In the genomic region with DNA sequence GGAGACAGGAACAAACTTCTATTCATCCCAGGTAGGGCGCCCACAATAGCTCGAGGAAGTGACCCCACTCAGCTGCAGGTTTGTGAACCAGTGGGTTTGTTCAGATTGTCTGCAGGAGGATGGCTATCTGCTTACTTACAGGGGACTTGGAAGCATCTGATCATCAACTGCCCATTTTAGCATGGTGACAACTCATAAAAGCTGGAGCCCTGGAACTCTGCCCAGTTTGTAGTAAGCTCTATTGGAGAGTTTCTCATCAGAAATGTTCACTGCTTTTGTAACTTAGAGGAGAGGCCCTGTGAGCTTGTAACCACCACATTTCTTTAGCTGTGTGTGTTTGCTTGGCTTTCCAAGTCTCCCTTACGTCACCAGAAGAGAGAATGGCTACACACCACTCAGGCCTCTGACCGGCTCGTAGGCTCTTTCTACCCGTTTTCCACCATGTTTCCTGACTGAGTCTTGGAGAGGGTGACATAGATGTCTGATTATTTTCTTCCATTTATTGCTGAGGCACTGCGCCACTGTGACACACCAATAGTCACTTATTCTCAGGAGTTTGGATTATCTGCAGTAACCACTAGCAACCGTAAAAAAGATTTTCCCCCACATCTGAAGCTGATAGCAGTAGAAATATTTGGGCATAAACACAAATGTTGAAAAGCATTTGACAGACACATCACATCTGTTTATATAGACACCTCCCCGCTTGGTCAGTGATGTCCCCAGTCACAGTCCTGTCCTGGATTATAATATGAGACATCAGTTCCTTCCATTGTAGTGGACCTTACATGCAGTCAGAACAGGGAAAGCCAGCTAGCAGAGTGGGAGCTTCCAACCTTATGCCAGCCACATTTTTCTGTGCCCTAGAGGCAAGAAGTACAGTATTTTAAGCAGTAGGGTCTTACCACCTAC, we compare ENCODE assay signal across 13 mouse cellular contexts. TPM values are rescaled to one million over a fixed set of nuclear protein-coding genes. Genes with fewer than 3 reads are reported as not detected.
DNase-seq lines count a peak whose midpoint lies in the region; ATAC-seq and TF ChIP-seq lines count a peak whose summit lies in the region.
"Had no signal": no experiment of that assay in that cellular context is flagged by ENCODE, and none has a peak within 500 bp of the region (broad histone marks: within the 10 kb centered on the region; RNA-seq: fewer than 3 reads in every experiment).

No protein-coding gene starts in this region.

- DNase-seq in adrenal gland, adult (ENCODE audit: inconsistent age in 2 of 2, low spot score in 1 of 2), result peak; percentile 29 to 68
- DNase-seq in adrenal gland, adult 8-10 months, result no peak
- DNase-seq in kidney, postnatal 10 days, result peak; percentile 47
- no peak for DNase-seq in kidney, postnatal 14 days
- DNase-seq in Muller cell, postnatal 12 days (ENCODE audit: inconsistent ontology term), result peak; percentile 26
- peak; percentile 74 for DNase-seq in lung, postnatal 0 days (ENCODE audit: low spot score)
- no peak for DNase-seq in retina, embryonic 14.5 days (ENCODE audit: low spot score)
- DNase-seq: kidney, adult 9 months had no signal

- H3K27me3 ChIP-seq in lung, postnatal 0 days (replicated peaks; ENCODE audit: insufficient read depth, low read length), result no peaks in the 10 kb centered on the region
- H3K27me3 ChIP-seq: midbrain, embryonic 13.5 days; neural tube, embryonic 13.5 days had no signal

- no peaks in the 10 kb centered on the region for H3K36me3 ChIP-seq in lung, postnatal 0 days (ENCODE audit: insufficient read depth, low read length)

- 61% methylated on average over 9 of the region's 9 CpGs for WGBS in lung, postnatal 0 days

- no peak overlapping the region for H3K27ac ChIP-seq in lung, postnatal 0 days (ENCODE audit: low read length)
- H3K27ac ChIP-seq: liver, embryonic 14.5 days; midbrain, embryonic 13.5 days; neural tube, embryonic 13.5 days had no signal

- H3K9me3 ChIP-seq in lung, postnatal 0 days (ENCODE audit: low read length), result no peaks in the 10 kb centered on the region
- H3K9me3 ChIP-seq: midbrain, embryonic 13.5 days; neural tube, embryonic 13.5 days had no signal

- TF ChIP-seq CTCF in lung, postnatal 0 days (IDR thresholded peaks at IDR 0.05), result no peak

- H3K4me2 ChIP-seq in lung, postnatal 0 days (replicated peaks; ENCODE audit: low read depth, low read length), result no peak overlapping the region
- H3K4me2 ChIP-seq: midbrain, embryonic 13.5 days; neural tube, embryonic 13.5 days had no signal

- no peak overlapping the region for H3K9ac ChIP-seq in lung, postnatal 0 days (replicated peaks; ENCODE audit: low read depth)
- H3K9ac ChIP-seq: liver, embryonic 14.5 days; midbrain, embryonic 13.5 days; neural tube, embryonic 13.5 days had no signal

- no peaks in the 10 kb centered on the region for H3K4me1 ChIP-seq in lung, postnatal 0 days (ENCODE audit: insufficient read depth, low read depth, low read length)
- H3K4me1 ChIP-seq: midbrain, embryonic 13.5 days; neural tube, embryonic 13.5 days had no signal

- peak; percentile 85 for ATAC-seq in lung, postnatal 0 days
- no peak for ATAC-seq in megakaryocyte-erythroid progenitor cell, adult 5-6 weeks (replicated peaks; ENCODE audit: low FRiP score, low TSS enrichment, poor library complexity, severe bottlenecking)
- ATAC-seq: hindbrain, embryonic 16.5 days; midbrain, embryonic 13.5 days had no signal

- no peak for TF ChIP-seq EP300 in lung, postnatal 0 days (IDR thresholded peaks at IDR 0.05)

- no peak overlapping the region for H3K4me3 ChIP-seq in lung, postnatal 0 days (ENCODE audit: low read depth, low read length)
- H3K4me3 ChIP-seq: midbrain, embryonic 13.5 days; neural tube, embryonic 13.5 days had no signal

RNA-seq across cellular contexts. Expression of a gene that starts 22.0 kb away (rescaled TPM):
- total RNA-seq in adrenal gland, adult 8-10 months (2022), result 10 to 100 TPM; 16.8 to 41.2 (median 24.9) TPM
- polyA plus RNA-seq in lung, postnatal 0 days (2015; fragmentation: Nextera tagmentation; extraction: Ambion mirVana), result 13.0 and 13.3 TPM in 2 replicates
- total RNA-seq in megakaryocyte-erythroid progenitor cell, adult 5-6 weeks (2014; fragmentation: Nextera tagmentation), result 33.4 and 60.1 TPM in 2 replicates
- 24.5 and 36.8 TPM in 2 replicates for total RNA-seq in megakaryocyte-erythroid progenitor cell, adult 5-6 weeks (2017)

Comparison
In these comparisons a context has a peak if more than half of its experiments do, and no peak if none do; other contexts are left out.
1. DNase-seq: peak in adrenal gland, adult (2 of 2), kidney, postnatal 10 days (single experiment), Muller cell, postnatal 12 days (single experiment) and lung, postnatal 0 days (single experiment); none in adrenal gland, adult 8-10 months (single experiment), kidney, postnatal 14 days (single experiment) and retina, embryonic 14.5 days (single experiment).